Mouse (Mus musculus) brain, embryonic 18.5 days (tissue): ENCODE results near the gene Ces1a.

Experiments used
- DNase-seq: peaks from one replicate; pipeline ENCODE4 v3.0.0-alpha.2; 2012; ENCODE audit warnings: low read depth, low spot score

The Ces1a gene

GRCm38 (mm10) chr8:93048092-93048491 is at the start of gene Ces1a:
Gene Ces1a, minus strand, starts transcription at chr8:93048192.
- no peak for DNase-seq

- no peak for DNase-seq
Measured at GRCm38 (mm10) chr8:93095376-93095775, 47.4 kb upstream of the Ces1a start.

GRCm38 (mm10) chr8:93091324-93091723 is 43.3 kb upstream of the Ces1a start:
- no peak for DNase-seq

GRCm38 (mm10) chr8:93088686-93089122 is 40.7 kb upstream of the Ces1a start:
- DNase-seq, result no peak

- no peak for DNase-seq
Measured at GRCm38 (mm10) chr8:93088193-93088592, 40.2 kb upstream of the Ces1a start.

- no peak for DNase-seq
Measured at GRCm38 (mm10) chr8:93079887-93080286, 31.9 kb upstream of the Ces1a start, which contains the start of gene Ces1b. Gene Ces1b, minus strand, starts transcription at chr8:93080017.

- no peak for DNase-seq
Measured at GRCm38 (mm10) chr8:93075251-93075650, 27.3 kb upstream of the Ces1a start.

- DNase-seq, result no peak
Measured at GRCm38 (mm10) chr8:93063416-93064117, 15.6 kb upstream of the Ces1a start.

GRCm38 (mm10) chr8:93059185-93059584 is 11.2 kb upstream of the Ces1a start:
- peak; percentile 16 for DNase-seq

- DNase-seq, result no peak
Measured at GRCm38 (mm10) chr8:93055238-93055637, 7.2 kb upstream of the Ces1a start.

- no peak for DNase-seq
Measured at GRCm38 (mm10) chr8:93048510-93049416, 771 bp upstream of the Ces1a start.

GRCm38 (mm10) chr8:93043083-93043482 is 4.9 kb downstream of the Ces1a start:
- no peak for DNase-seq

- no peak for DNase-seq
Measured at GRCm38 (mm10) chr8:93040776-93041567, 7.0 kb downstream of the Ces1a start.

- DNase-seq, result no peak
Measured at GRCm38 (mm10) chr8:93040256-93040655, 7.7 kb downstream of the Ces1a start.

- DNase-seq, result no peak
Measured at GRCm38 (mm10) chr8:93038831-93039230, 9.2 kb downstream of the Ces1a start.

GRCm38 (mm10) chr8:93030664-93031063 is 17.3 kb downstream of the Ces1a start:
- DNase-seq, result no peak

- no peak for DNase-seq
Measured at GRCm38 (mm10) chr8:93021738-93022137, 26.3 kb downstream of the Ces1a start.

- DNase-seq, result no peak
Measured at GRCm38 (mm10) chr8:93014300-93014699, 33.7 kb downstream of the Ces1a start.

- DNase-seq, result no peak
Measured at GRCm38 (mm10) chr8:93012226-93012625, 35.8 kb downstream of the Ces1a start.

GRCm38 (mm10) chr8:93011439-93011838 is 36.6 kb downstream of the Ces1a start:
- no peak for DNase-seq

- DNase-seq, result no peak
Measured at GRCm38 (mm10) chr8:93010286-93010685, 37.7 kb downstream of the Ces1a start.

- DNase-seq, result peak; percentile 8
Measured at GRCm38 (mm10) chr8:92998600-92998999, 49.4 kb downstream of the Ces1a start.
